Mouse (Mus musculus): ENCODE measurements around the gene Arhgef25. TPM values are rescaled to one million over a fixed set of nuclear protein-coding genes. Genes with fewer than 3 reads are reported as not detected.

Gene Arhgef25
- 181 TPM for polyA plus RNA-seq (2015; fragmentation: Illumina TruSeq; extraction: RNeasy Lipid Tissue Mini Kit (QIAGEN cat#74804); ENCODE audit: low read depth, low replicate concordance)

DNA sequence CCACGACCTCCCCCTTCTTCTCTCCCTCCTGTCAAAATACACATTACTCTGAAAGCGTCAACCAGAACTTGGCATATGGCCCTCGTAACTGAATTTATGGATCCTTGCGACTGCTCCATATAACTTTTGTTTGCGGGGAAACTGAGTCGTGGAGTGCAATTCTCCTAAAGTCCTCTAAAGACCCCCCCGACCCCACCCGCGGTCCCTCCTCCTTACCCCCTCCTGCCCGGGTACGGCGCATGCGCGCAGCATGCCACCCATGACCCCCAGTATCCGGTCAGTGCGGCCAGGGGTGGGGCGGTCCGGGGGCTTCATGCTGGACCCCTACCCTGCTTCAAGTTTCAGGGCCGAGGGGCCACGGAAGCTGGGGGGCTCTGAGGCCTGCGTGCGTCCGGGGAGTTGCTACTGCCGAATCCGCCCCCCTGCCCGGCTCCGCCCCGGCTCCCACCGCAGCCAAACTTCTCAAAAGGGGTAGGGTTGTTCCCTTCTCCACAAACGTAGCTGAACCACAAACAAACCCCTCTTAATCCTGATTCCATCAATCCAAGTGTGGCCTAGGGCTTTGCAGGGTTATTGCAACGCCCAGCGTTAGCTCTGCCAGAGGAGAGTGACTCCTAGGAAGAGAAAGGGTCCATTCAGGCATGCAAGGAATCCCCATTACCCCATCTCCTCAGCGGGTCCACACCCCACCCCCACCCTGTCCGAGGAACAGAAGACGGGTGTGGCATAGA, at the start of gene Arhgef25:
Gene Arhgef25 (minus strand): TSS at position 433 of the 731 bp plus-strand sequence.

DNA sequence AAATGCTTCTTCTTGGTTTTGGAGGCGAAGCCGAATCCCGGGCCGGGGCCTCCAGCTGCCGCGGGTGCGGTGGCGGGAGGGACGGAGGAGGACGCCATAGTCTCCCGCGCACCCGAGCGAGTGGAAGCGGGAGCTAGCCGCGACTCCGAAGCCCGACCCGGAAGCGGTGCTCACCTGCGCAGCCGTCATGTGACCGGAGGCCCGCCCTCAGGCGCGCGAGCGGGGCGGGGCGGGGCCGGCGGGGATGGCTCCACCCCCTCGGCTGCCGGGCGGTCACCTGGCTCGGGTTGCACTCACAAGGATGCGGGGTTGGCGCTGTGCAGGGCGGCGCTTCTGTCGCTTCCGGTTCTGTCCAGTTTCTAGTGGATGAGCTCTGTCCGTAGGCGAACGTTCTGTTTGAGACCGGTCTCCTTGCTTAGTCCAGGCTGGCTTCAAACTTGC, 21.6 kb upstream of the Arhgef25 start, which contains the start of gene Pip4k2c:
Gene Pip4k2c (minus strand): TSS at position 172 of the 441 bp plus-strand sequence.

DNA sequence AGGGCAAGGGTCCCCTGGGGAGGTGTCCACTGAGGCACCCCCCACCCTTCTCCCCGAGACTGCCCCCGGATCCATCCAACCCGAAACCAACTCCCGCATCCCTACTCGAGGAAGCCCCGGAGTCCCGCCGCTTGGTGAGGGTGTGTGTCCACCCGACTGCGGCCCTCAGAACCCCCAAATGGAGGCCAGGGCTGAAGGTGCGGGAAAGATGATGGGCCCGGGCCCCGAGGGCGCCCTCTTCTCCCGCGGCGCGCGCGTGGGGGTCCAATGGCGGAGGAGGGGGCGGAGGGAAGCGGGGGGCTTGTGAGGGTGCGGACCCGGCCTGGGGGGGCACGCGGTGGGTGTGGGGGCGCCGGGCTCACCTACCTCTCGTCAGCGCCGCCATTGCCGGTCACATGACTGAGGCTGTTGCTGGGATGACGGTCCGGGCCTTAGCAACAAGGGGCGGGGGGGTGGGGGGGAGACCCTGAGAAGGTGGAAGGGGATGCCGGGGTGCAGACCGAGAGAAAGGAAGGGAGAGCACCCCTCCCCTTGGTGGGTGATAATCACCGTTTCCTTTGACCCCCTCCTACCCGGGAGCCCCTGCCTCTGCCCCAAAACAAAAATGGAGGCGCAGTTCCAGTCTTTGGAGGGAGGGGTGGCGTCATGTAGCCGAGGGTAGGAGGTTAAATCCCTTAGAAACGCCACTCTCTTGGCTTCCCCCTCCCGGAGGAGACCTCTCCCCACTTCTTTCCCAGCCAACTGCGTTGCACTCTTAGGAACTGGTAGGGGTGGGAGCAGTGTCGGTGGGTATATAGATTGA, 5.6 kb upstream of the Arhgef25 start, which contains the start of gene Dtx3:
Gene Dtx3 (minus strand): TSS at position 401 of the 802 bp plus-strand sequence.

DNA sequence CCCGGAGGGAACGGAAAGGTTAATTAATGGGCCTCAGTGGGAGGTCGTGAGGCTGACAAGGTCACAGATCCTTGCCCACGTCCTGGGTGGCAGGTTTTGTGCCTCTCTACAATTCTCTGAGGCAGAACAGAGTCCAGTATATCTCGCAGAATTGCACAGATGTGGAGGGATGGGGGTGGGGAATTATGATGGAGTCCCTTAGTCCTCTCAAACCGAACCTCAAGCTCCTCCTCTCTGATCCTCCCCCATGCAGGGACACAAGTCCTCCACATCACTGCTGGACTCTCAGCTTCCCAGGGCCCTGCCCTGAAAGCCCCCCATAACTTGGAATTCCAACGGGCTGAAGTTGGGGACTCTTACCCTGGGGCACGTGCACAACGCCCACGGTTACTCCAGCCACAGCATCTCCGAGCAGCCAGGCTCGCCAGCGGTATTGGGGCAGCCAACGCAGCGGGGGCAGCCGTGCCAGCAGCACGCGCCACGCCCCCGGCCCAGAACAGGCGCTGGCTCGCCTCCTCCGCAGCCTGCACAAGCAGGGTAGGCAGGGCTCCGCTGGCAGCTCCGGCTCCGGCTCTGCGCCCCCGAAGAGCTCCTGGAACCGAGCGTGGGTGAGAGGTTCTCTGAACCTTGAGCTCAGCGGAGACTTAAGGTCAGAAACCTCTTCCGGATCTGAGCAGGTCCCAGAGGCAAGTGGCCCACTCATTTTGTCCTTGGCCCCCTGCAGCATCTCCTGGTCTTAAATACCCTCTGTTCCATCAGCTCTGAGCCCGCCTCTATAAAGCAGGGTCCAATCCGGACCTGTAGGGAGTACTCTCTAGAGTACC, 9.8 kb downstream of the Arhgef25 start, which contains the start of gene Slc26a10:
Gene Slc26a10 (minus strand): TSS at position 775 of the 824 bp plus-strand sequence.

DNA sequence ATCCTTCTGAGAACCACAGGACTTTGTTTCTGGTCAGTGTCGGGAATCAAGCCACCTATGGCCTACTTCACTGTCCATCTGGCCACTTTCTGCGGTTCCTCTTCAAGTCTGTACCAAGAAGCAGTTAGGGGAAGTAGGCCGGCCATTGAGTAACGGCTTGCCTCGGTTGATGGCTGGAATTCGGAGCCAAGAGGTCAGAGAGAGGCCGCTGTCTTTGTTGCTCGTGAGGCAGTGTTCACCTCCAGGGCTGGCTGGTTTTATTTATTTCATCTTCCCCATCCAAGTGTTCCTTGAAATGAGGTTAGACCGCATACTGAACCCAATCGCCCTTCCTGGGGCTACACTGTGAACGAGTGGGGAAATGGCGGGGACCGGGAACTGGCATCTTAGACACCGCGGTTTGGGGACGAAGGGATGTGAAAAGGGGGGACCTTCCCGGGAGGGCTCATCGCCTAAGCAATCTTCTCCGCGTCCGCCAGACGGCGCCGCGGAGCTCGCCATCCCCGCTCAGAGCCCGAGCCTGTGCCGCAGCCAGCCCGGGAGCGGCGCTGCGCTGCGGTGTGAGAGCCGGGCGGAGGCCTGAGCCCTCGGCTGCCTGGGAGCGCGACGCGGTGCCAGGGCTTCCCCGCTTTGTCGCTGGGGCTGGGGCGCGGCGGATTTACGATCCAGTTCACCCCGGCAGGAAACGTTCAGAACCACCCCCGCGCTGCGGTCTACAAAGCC, 25.1 kb downstream of the Arhgef25 start, which contains the start of gene B4galnt1:
Gene B4galnt1 (plus strand): TSS at position 595 of the 723 bp plus-strand sequence.

Other genes starting within 250 kb of the Arhgef25 start
- 50.5 TPM for gene Ctdsp2, start 211.4 kb downstream of the Arhgef25 start, polyA plus RNA-seq (2015; fragmentation: Illumina TruSeq; extraction: RNeasy Lipid Tissue Mini Kit (QIAGEN cat#74804); ENCODE audit: low read depth, low replicate concordance)
- 0.52 TPM for gene Avil, start 189.4 kb downstream of the Arhgef25 start, polyA plus RNA-seq (2015; fragmentation: Illumina TruSeq; extraction: RNeasy Lipid Tissue Mini Kit (QIAGEN cat#74804); ENCODE audit: low read depth, low replicate concordance)
- 28.8 TPM for gene Tsfm, start 159.2 kb downstream of the Arhgef25 start, polyA plus RNA-seq (2015; fragmentation: Illumina TruSeq; extraction: RNeasy Lipid Tissue Mini Kit (QIAGEN cat#74804); ENCODE audit: low read depth, low replicate concordance)
- 12.4 TPM for gene Mettl1, start 148.7 kb downstream of the Arhgef25 start, polyA plus RNA-seq (2015; fragmentation: Illumina TruSeq; extraction: RNeasy Lipid Tissue Mini Kit (QIAGEN cat#74804); ENCODE audit: low read depth, low replicate concordance)
- gene Eef1akmt3, start 148.6 kb downstream of the Arhgef25 start, polyA plus RNA-seq (2015; fragmentation: Illumina TruSeq; extraction: RNeasy Lipid Tissue Mini Kit (QIAGEN cat#74804); ENCODE audit: low read depth, low replicate concordance): not detected
- gene Cyp27b1, start 141.8 kb downstream of the Arhgef25 start, polyA plus RNA-seq (2015; fragmentation: Illumina TruSeq; extraction: RNeasy Lipid Tissue Mini Kit (QIAGEN cat#74804); ENCODE audit: low read depth, low replicate concordance): 0.46 TPM
- gene March9, start 129.9 kb downstream of the Arhgef25 start, polyA plus RNA-seq (2015; fragmentation: Illumina TruSeq; extraction: RNeasy Lipid Tissue Mini Kit (QIAGEN cat#74804); ENCODE audit: low read depth, low replicate concordance): 12.9 TPM
- gene Cdk4, start 126.5 kb downstream of the Arhgef25 start, polyA plus RNA-seq (2015; fragmentation: Illumina TruSeq; extraction: RNeasy Lipid Tissue Mini Kit (QIAGEN cat#74804); ENCODE audit: low read depth, low replicate concordance): 117 TPM
- 99.1 TPM for gene Tspan31, start 119.8 kb downstream of the Arhgef25 start, polyA plus RNA-seq (2015; fragmentation: Illumina TruSeq; extraction: RNeasy Lipid Tissue Mini Kit (QIAGEN cat#74804); ENCODE audit: low read depth, low replicate concordance)
- gene Agap2, start 114.8 kb downstream of the Arhgef25 start, polyA plus RNA-seq (2015; fragmentation: Illumina TruSeq; extraction: RNeasy Lipid Tissue Mini Kit (QIAGEN cat#74804); ENCODE audit: low read depth, low replicate concordance): 315 TPM
- gene Os9, start 69.0 kb downstream of the Arhgef25 start, polyA plus RNA-seq (2015; fragmentation: Illumina TruSeq; extraction: RNeasy Lipid Tissue Mini Kit (QIAGEN cat#74804); ENCODE audit: low read depth, low replicate concordance): 108 TPM
- 103 TPM for gene B4galnt1, start 24.9 kb downstream of the Arhgef25 start, polyA plus RNA-seq (2015; fragmentation: Illumina TruSeq; extraction: RNeasy Lipid Tissue Mini Kit (QIAGEN cat#74804); ENCODE audit: low read depth, low replicate concordance)
- 5.2 TPM for gene Slc26a10, start 9.4 kb downstream of the Arhgef25 start, polyA plus RNA-seq (2015; fragmentation: Illumina TruSeq; extraction: RNeasy Lipid Tissue Mini Kit (QIAGEN cat#74804); ENCODE audit: low read depth, low replicate concordance)
- gene Dtx3, start 5.6 kb upstream of the Arhgef25 start, polyA plus RNA-seq (2015; fragmentation: Illumina TruSeq; extraction: RNeasy Lipid Tissue Mini Kit (QIAGEN cat#74804); ENCODE audit: low read depth, low replicate concordance): 238 TPM
- 84.7 TPM for gene Pip4k2c, start 21.5 kb upstream of the Arhgef25 start, polyA plus RNA-seq (2015; fragmentation: Illumina TruSeq; extraction: RNeasy Lipid Tissue Mini Kit (QIAGEN cat#74804); ENCODE audit: low read depth, low replicate concordance)
- 1,243 TPM for gene Kif5a, start 73.3 kb upstream of the Arhgef25 start, polyA plus RNA-seq (2015; fragmentation: Illumina TruSeq; extraction: RNeasy Lipid Tissue Mini Kit (QIAGEN cat#74804); ENCODE audit: low read depth, low replicate concordance)
- 329 TPM for gene Dctn2, start 76.3 kb upstream of the Arhgef25 start, polyA plus RNA-seq (2015; fragmentation: Illumina TruSeq; extraction: RNeasy Lipid Tissue Mini Kit (QIAGEN cat#74804); ENCODE audit: low read depth, low replicate concordance)
- gene Mbd6, start 98.9 kb upstream of the Arhgef25 start, polyA plus RNA-seq (2015; fragmentation: Illumina TruSeq; extraction: RNeasy Lipid Tissue Mini Kit (QIAGEN cat#74804); ENCODE audit: low read depth, low replicate concordance): 25.4 TPM
- gene Mars, start 121.7 kb upstream of the Arhgef25 start, polyA plus RNA-seq (2015; fragmentation: Illumina TruSeq; extraction: RNeasy Lipid Tissue Mini Kit (QIAGEN cat#74804); ENCODE audit: low read depth, low replicate concordance): 67.4 TPM
- 1.1 TPM for gene Arhgap9, start 131.9 kb upstream of the Arhgef25 start, polyA plus RNA-seq (2015; fragmentation: Illumina TruSeq; extraction: RNeasy Lipid Tissue Mini Kit (QIAGEN cat#74804); ENCODE audit: low read depth, low replicate concordance)
- 1.8 TPM for gene Gli1, start 151.9 kb upstream of the Arhgef25 start, polyA plus RNA-seq (2015; fragmentation: Illumina TruSeq; extraction: RNeasy Lipid Tissue Mini Kit (QIAGEN cat#74804); ENCODE audit: low read depth, low replicate concordance)
- 0.13 TPM for gene Inhbe, start 164.3 kb upstream of the Arhgef25 start, polyA plus RNA-seq (2015; fragmentation: Illumina TruSeq; extraction: RNeasy Lipid Tissue Mini Kit (QIAGEN cat#74804); ENCODE audit: low read depth, low replicate concordance)
- not detected for gene Inhbc, start 180.3 kb upstream of the Arhgef25 start, polyA plus RNA-seq (2015; fragmentation: Illumina TruSeq; extraction: RNeasy Lipid Tissue Mini Kit (QIAGEN cat#74804); ENCODE audit: low read depth, low replicate concordance)
- 195 TPM for gene R3hdm2, start 190.2 kb upstream of the Arhgef25 start, polyA plus RNA-seq (2015; fragmentation: Illumina TruSeq; extraction: RNeasy Lipid Tissue Mini Kit (QIAGEN cat#74804); ENCODE audit: low read depth, low replicate concordance)

Data from brain, adult 10 weeks (tissue).